Mouse (Mus musculus): ENCODE results near the gene Caln1. TPM values are rescaled to one million over a fixed set of nuclear protein-coding genes. Genes with fewer than 3 reads are reported as not detected.

Gene Caln1
- polyA plus RNA-seq, 1 experiment from 2014 or later: 1.2 TPM

DNA sequence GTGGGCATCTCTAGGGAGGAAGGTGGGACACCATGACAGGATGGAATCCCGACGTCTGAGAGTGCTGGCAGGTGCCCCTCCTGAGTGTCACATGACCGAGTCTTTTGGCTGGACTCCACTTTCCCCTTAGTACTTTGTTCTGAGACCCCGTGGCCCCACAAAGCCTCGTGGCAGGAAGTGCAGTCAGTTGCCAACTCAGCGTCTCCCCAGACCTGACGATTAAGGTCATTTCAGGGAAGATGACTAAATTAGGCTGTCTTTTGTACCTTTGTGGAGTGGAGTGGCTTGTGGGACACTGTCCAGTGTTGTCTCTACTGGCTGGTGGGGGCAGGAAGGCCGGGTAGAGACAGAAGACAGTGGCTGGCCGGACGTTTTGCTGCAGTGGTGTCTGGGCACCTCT is 103.0 kb downstream of the Caln1 start:
- DNase-seq (ENCODE audit: low spot score) (no peak), ATAC-seq (ENCODE audit: low FRiP score) (no peak)
- Histone ChIP-seq H3K9me3 (ENCODE audit: control insufficient read depth, low read length) (no peaks in the 10 kb centered on the region), H3K36me3 (ENCODE audit: control insufficient read depth, insufficient read depth, low read length) (no peaks in the 10 kb centered on the region), H3K4me2 (replicated peaks; ENCODE audit: low read depth, low read length) (no peak overlapping the region), H3K4me1 (replicated peaks; ENCODE audit: control insufficient read depth, insufficient read depth, low read length) (no peaks in the 10 kb centered on the region), H3K4me3 (ENCODE audit: low read depth, low read length) (no peak overlapping the region), H3K27me3 (ENCODE audit: control insufficient read depth, insufficient read depth, low read length) (no peaks in the 10 kb centered on the region), H3K27ac (ENCODE audit: low read depth, low read length) (no peak overlapping the region), H3K9ac (ENCODE audit: low read depth, low read length) (no peak overlapping the region)
- 84% methylated on average over 10 of the region's 10 CpGs for WGBS

DNA sequence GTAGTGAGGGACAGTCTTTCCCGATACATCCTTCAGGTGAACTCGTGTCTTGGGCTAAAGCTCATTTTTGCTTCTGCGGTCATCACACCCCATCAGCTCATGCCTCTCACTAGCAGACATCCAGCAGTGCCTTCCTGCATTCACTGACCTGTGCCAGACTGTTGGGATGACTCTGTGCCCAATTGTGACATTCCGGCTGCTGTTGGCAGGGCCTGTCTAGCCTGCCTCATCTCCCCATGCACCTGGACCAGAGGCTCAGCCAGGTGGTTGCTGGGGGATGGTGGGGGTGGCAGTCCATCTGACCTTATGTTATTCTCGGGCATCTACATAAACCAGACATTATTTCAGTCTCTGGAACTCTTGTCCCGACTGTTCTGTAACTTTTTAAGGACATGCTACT is 105.6 kb downstream of the Caln1 start:
- Histone ChIP-seq H3K27ac (ENCODE audit: low read depth, low read length) (no peak overlapping the region), H3K9me3 (ENCODE audit: control insufficient read depth, low read length) (no peaks in the 10 kb centered on the region), H3K9ac (ENCODE audit: low read depth, low read length) (no peak overlapping the region), H3K27me3 (ENCODE audit: control insufficient read depth, insufficient read depth, low read length) (no peaks in the 10 kb centered on the region), H3K4me2 (replicated peaks; ENCODE audit: low read depth, low read length) (no peak overlapping the region), H3K36me3 (ENCODE audit: control insufficient read depth, insufficient read depth, low read length) (no peaks in the 10 kb centered on the region), H3K4me1 (replicated peaks; ENCODE audit: control insufficient read depth, insufficient read depth, low read length) (no peaks in the 10 kb centered on the region), H3K4me3 (ENCODE audit: low read depth, low read length) (no peak overlapping the region)
- ATAC-seq (ENCODE audit: low FRiP score) (no peak), DNase-seq (ENCODE audit: low spot score) (no peak)
- WGBS: 88% methylated on average over 6 of the region's 6 CpGs

DNA sequence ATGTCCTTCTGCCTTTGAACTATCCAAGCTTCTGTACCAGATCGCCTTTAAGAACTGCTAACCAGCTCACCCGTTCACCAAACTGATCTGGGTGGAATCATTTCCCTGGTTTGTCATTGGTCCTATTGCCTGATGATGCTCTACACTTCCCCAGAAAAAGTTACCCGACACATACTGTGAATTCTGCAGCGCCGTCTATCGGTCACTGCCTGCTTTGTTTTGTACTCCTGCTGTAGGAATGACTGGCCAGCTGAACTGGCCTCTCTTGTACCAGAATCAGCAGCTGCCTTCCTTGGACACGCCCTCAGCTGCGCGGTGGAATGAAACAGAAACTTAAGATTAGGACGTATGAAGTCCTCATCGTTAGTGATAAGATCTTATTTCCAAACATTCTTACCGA is 107.5 kb downstream of the Caln1 start:
- DNase-seq (ENCODE audit: low spot score) (peak; percentile 2), ATAC-seq (ENCODE audit: low FRiP score) (no peak)
- H3K27ac ChIP-seq (ENCODE audit: low read depth, low read length): no peak overlapping the region
- 69% methylated on average over 12 of the region's 12 CpGs for WGBS
- no peak overlapping the region for H3K9ac ChIP-seq (ENCODE audit: low read depth, low read length)
- H3K4me2 ChIP-seq (replicated peaks; ENCODE audit: low read depth, low read length): no peak overlapping the region
- no peaks in the 10 kb centered on the region for H3K36me3 ChIP-seq (ENCODE audit: control insufficient read depth, insufficient read depth, low read length)
- no peaks in the 10 kb centered on the region for H3K9me3 ChIP-seq (ENCODE audit: control insufficient read depth, low read length)
- H3K4me3 ChIP-seq (ENCODE audit: low read depth, low read length): no peak overlapping the region
- no peaks in the 10 kb centered on the region for H3K4me1 ChIP-seq (replicated peaks; ENCODE audit: control insufficient read depth, insufficient read depth, low read length)
- H3K27me3 ChIP-seq (ENCODE audit: control insufficient read depth, insufficient read depth, low read length): no peaks in the 10 kb centered on the region

DNA sequence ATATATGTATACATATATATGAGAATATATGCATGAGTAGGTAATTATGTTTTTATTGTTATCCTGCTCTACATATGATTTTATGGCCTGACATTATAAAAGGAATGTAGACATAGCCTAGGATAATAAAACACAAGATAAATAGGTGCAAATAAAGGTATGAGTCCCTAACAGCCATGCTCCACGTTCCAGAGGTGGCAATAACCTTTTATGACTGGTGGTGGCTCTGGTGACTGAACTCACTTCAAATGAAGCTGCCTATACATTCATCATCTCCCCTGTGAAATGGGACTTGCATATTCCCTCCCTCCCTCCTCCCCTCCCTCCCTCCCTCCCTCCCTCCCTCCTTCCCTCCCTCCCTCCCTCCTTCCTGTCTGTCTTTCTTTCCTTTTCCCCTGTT is 111.0 kb downstream of the Caln1 start:
- DNase-seq (ENCODE audit: low spot score) (no peak), ATAC-seq (ENCODE audit: low FRiP score) (no peak)
- Histone ChIP-seq H3K9me3 (ENCODE audit: control insufficient read depth, low read length) (no peaks in the 10 kb centered on the region), H3K4me2 (replicated peaks; ENCODE audit: low read depth, low read length) (no peak overlapping the region), H3K4me1 (replicated peaks; ENCODE audit: control insufficient read depth, insufficient read depth, low read length) (no peaks in the 10 kb centered on the region), H3K9ac (ENCODE audit: low read depth, low read length) (no peak overlapping the region), H3K27me3 (ENCODE audit: control insufficient read depth, insufficient read depth, low read length) (no peaks in the 10 kb centered on the region), H3K36me3 (ENCODE audit: control insufficient read depth, insufficient read depth, low read length) (no peaks in the 10 kb centered on the region), H3K27ac (ENCODE audit: low read depth, low read length) (no peak overlapping the region), H3K4me3 (ENCODE audit: low read depth, low read length) (no peak overlapping the region)
- WGBS: 75% methylated on average over 1 of the region's 1 CpGs

DNA sequence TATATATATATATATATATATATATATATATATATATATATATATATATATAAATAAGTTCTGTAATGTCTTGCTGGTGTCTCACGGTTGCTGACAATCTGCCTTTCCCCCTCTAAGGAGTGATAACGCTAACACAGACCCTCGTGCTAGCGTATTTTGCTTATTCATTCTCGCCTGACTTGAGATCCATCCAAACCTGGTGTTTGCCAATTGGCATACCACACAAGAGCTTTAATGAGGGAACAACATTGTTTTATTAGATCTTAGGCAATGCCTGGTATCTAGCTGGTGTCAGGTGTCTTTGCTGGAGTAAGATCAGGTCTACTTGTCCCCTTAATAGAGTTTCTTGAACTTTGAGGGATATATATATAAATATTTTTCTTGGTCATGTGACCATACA is 122.2 kb downstream of the Caln1 start:
- Histone ChIP-seq H3K9me3 (ENCODE audit: control insufficient read depth, low read length) (no peaks in the 10 kb centered on the region), H3K27ac (ENCODE audit: low read depth, low read length) (no peak overlapping the region), H3K4me3 (ENCODE audit: low read depth, low read length) (no peak overlapping the region), H3K36me3 (ENCODE audit: control insufficient read depth, insufficient read depth, low read length) (no peaks in the 10 kb centered on the region), H3K9ac (ENCODE audit: low read depth, low read length) (no peak overlapping the region), H3K4me1 (replicated peaks; ENCODE audit: control insufficient read depth, insufficient read depth, low read length) (no peaks in the 10 kb centered on the region), H3K27me3 (ENCODE audit: control insufficient read depth, insufficient read depth, low read length) (no peaks in the 10 kb centered on the region), H3K4me2 (replicated peaks; ENCODE audit: low read depth, low read length) (no peak overlapping the region)
- WGBS: 93% methylated on average over 5 of the region's 5 CpGs
- DNase-seq (ENCODE audit: low spot score) (no peak), ATAC-seq (ENCODE audit: low FRiP score) (no peak)

DNA sequence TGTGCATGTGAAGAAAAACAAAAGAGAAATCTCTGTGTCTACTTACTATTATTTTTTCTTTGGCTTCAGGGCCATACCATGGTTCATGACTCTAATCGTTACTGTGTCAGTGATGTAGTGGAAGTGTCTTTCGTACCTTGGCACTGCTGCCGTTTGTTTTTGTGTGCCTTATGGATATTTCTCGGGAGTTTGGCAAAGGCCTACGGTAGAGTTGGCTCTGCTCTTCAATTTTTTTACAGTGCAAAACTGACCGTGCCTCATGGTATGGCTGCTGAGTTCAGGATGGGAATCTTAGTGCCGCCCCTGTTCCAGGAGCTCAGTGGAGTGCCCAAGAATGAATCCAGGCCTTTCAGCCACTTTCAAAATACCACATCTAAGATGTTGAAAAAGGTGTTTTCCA is 123.0 kb downstream of the Caln1 start:
- Histone ChIP-seq H3K9me3 (ENCODE audit: control insufficient read depth, low read length) (no peaks in the 10 kb centered on the region), H3K9ac (ENCODE audit: low read depth, low read length) (no peak overlapping the region), H3K27me3 (ENCODE audit: control insufficient read depth, insufficient read depth, low read length) (no peaks in the 10 kb centered on the region), H3K4me1 (replicated peaks; ENCODE audit: control insufficient read depth, insufficient read depth, low read length) (no peaks in the 10 kb centered on the region), H3K4me2 (replicated peaks; ENCODE audit: low read depth, low read length) (no peak overlapping the region), H3K27ac (ENCODE audit: low read depth, low read length) (no peak overlapping the region), H3K36me3 (ENCODE audit: control insufficient read depth, insufficient read depth, low read length) (no peaks in the 10 kb centered on the region), H3K4me3 (ENCODE audit: low read depth, low read length) (no peak overlapping the region)
- DNase-seq (ENCODE audit: low spot score) (no peak), ATAC-seq (ENCODE audit: low FRiP score) (no peak)
- 87% methylated on average over 7 of the region's 7 CpGs for WGBS

DNA sequence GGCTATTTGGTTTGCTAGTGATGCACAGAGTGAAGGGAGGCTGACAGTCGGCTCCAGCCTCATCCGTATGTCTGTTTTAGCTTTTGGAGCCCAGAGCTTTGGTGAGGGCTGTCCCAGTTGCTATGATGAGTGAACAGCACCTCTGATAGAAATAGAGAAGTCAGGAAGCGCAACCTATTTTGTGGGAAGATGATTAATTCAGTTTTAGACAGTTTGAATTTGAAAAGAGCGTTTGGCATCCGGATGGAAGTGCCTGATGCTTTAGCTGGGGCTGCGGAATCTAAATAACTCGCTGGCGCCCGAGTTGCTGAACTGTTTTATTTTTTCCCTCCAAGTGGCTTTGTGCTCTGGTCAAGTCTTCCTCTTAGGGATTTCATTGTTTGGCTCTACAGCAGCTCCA is 133.3 kb downstream of the Caln1 start:
- Histone ChIP-seq H3K36me3 (ENCODE audit: control insufficient read depth, insufficient read depth, low read length) (no peaks in the 10 kb centered on the region), H3K4me2 (replicated peaks; ENCODE audit: low read depth, low read length) (no peak overlapping the region), H3K4me1 (replicated peaks; ENCODE audit: control insufficient read depth, insufficient read depth, low read length) (no peaks in the 10 kb centered on the region), H3K4me3 (ENCODE audit: low read depth, low read length) (no peak overlapping the region), H3K27ac (ENCODE audit: low read depth, low read length) (no peak overlapping the region), H3K27me3 (ENCODE audit: control insufficient read depth, insufficient read depth, low read length) (no peaks in the 10 kb centered on the region), H3K9me3 (ENCODE audit: control insufficient read depth, low read length) (no peaks in the 10 kb centered on the region), H3K9ac (ENCODE audit: low read depth, low read length) (no peak overlapping the region)
- WGBS: 87% methylated on average over 9 of the region's 9 CpGs
- DNase-seq (ENCODE audit: low spot score) (no peak), ATAC-seq (ENCODE audit: low FRiP score) (no peak)

DNA sequence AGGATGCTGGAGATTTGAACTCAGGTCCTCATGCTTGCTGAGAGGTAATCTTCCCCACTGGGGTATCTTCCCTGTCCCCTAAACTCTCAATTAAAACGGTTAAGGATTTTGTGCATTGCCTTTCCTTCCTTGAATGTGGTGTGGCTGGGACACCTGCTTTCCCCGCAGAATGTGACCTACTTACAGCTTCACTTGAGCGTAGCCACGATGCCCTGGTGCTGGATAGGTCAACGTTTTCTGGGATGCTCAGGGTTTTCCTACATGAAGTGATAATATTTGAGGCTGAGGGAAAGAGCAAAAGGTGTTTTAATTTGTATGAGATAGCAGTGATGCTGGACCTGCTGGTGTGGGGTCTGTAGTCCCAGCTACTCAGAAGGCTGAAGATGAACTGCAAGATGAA is 135.6 kb downstream of the Caln1 start:
- Histone ChIP-seq H3K36me3 (ENCODE audit: control insufficient read depth, insufficient read depth, low read length) (no peaks in the 10 kb centered on the region), H3K27ac (ENCODE audit: low read depth, low read length) (no peak overlapping the region), H3K9ac (ENCODE audit: low read depth, low read length) (no peak overlapping the region), H3K4me1 (replicated peaks; ENCODE audit: control insufficient read depth, insufficient read depth, low read length) (no peaks in the 10 kb centered on the region), H3K27me3 (ENCODE audit: control insufficient read depth, insufficient read depth, low read length) (no peaks in the 10 kb centered on the region), H3K4me3 (ENCODE audit: low read depth, low read length) (no peak overlapping the region), H3K4me2 (replicated peaks; ENCODE audit: low read depth, low read length) (no peak overlapping the region), H3K9me3 (ENCODE audit: control insufficient read depth, low read length) (no peaks in the 10 kb centered on the region)
- DNase-seq (ENCODE audit: low spot score) (no peak), ATAC-seq (ENCODE audit: low FRiP score) (no peak)
- 85% methylated on average over 5 of the region's 5 CpGs for WGBS

DNA sequence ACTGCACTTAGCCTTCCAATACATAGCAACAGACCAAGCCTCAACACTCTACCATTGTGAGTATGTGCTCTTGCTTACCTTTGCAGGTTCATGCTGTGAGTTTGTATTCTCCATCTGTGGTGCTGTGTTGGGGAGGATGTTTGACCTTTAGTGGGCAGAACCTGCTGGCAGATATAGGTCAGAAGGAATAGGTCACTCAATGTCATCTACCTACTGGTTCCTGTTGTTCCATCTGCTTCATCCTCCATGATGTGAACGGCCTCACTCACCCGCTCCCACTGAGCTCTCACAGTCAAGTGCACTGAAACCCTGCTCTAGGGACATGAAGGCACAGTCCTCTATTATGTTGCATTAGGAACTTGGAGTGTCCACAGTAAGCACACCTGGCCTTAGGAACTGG is 141.3 kb downstream of the Caln1 start:
- Histone ChIP-seq H3K4me2 (replicated peaks; ENCODE audit: low read depth, low read length) (no peak overlapping the region), H3K36me3 (ENCODE audit: control insufficient read depth, insufficient read depth, low read length) (no peaks in the 10 kb centered on the region), H3K9ac (ENCODE audit: low read depth, low read length) (no peak overlapping the region), H3K27me3 (ENCODE audit: control insufficient read depth, insufficient read depth, low read length) (no peaks in the 10 kb centered on the region), H3K9me3 (ENCODE audit: control insufficient read depth, low read length) (no peaks in the 10 kb centered on the region), H3K4me3 (ENCODE audit: low read depth, low read length) (no peak overlapping the region), H3K4me1 (replicated peaks; ENCODE audit: control insufficient read depth, insufficient read depth, low read length) (no peaks in the 10 kb centered on the region), H3K27ac (ENCODE audit: low read depth, low read length) (no peak overlapping the region)
- DNase-seq (ENCODE audit: low spot score) (no peak), ATAC-seq (ENCODE audit: low FRiP score) (no peak)
- WGBS: 95% methylated on average over 2 of the region's 2 CpGs
